Mouse (Mus musculus) stomach, embryonic 14.5 days (tissue): Measurements from ENCODE around the gene Zdhhc7. TPM values are rescaled to one million over a fixed set of nuclear protein-coding genes. Genes with fewer than 3 reads are reported as not detected.

Experiments
- ATAC-seq: fragments of 200-750 bp; cut with Nextera tagmentation; 2 replicates; pipeline ENCODE4 v1.8.0; 2017; ENCODE audit warnings: low read depth, moderate TSS enrichment; ENCODE audit not compliant: insufficient number of reproducible peaks, insufficient read depth, low FRiP score
- H3K27ac ChIP-seq: fragments of 300-500 bp; sonication (generic); 2 replicates; pipeline ENCODE4 v1.5.1; 2014; ENCODE audit warnings: mild to moderate bottlenecking, low read length, moderate library complexity, mixed read lengths
- H3K27me3 ChIP-seq: fragments of 300-500 bp; sonication (generic); 2 replicates; pipeline ENCODE4 v1.6.1; 2014; ENCODE audit warnings: low read length, control low read depth, mixed read lengths; ENCODE audit not compliant: control insufficient read depth, insufficient read depth
- H3K36me3 ChIP-seq: fragments of 300-500 bp; sonication (generic); 2 replicates; pipeline ENCODE4 v1.6.1; 2014; ENCODE audit warnings: mild to moderate bottlenecking, control low read depth, low read length, moderate library complexity, mixed read lengths; ENCODE audit not compliant: control insufficient read depth, insufficient read depth
- H3K4me1 ChIP-seq: fragments of 300-500 bp; sonication (generic); 2 replicates; pipeline ENCODE4 v1.6.1; 2014; ENCODE audit warnings: low read length, control low read depth, mixed read lengths; ENCODE audit not compliant: control insufficient read depth, insufficient read depth
- H3K4me2 ChIP-seq: fragments of 300-500 bp; sonication (generic); replicated peaks from 2 replicates; pipeline ENCODE4 v1.6.1; 2014; ENCODE audit warnings: low read depth, low read length, control low read depth
- H3K4me3 ChIP-seq: fragments of 300-500 bp; sonication (generic); 2 replicates; pipeline ENCODE4 v1.5.1; 2014; ENCODE audit warnings: low read depth, low read length, control low read depth
- H3K9ac ChIP-seq: fragments of 300-500 bp; sonication (generic); replicated peaks from 2 replicates; pipeline ENCODE4 v1.6.1; 2014; ENCODE audit warnings: low read depth, mild to moderate bottlenecking, control low read depth, low read length, moderate library complexity, mixed read lengths
- H3K9me3 ChIP-seq: fragments of 300-500 bp; sonication (generic); 2 replicates; pipeline ENCODE4 v1.6.1; 2016; ENCODE audit warnings: low read depth, low read length, control low read depth; ENCODE audit not compliant: control insufficient read depth
- WGBS: fragments of 180-500 bp; shearing (Covaris S2); extraction: QIAGEN DNeasy Blood & Tissue Kit; methylation state at CpG from one replicate; pipeline ENCODE4 v1.1.7; 2014; 5-methylcytosine and 5-hydroxymethylcytosine counted together
- polyA plus RNA-seq: library from polyadenylated mRNA; unstranded; fragments of >200 nt; fragmentation: Nextera tagmentation; extraction: Ambion mirVana; gene quantifications from 2 replicates; pipeline ENCODE4 v1.2.1, GENCODE M21; 2014

Gene Zdhhc7
- polyA plus RNA-seq, 1 experiment from 2014 or later = 28.9 TPM

- no peaks in the 10 kb centered on the region for H3K9me3 ChIP-seq
- H3K4me1 ChIP-seq = 0 out of 2 replicates have a peak, but pooled peaks cover 8% of the 10 kb centered on the region
- no peaks in the 10 kb centered on the region for H3K27me3 ChIP-seq
- no peaks in the 10 kb centered on the region; the same call in 1 of the 2 replicates for H3K36me3 ChIP-seq
- 54% methylated on average over 5 of the region's 5 CpGs for WGBS
- H3K27ac ChIP-seq = no peak overlapping the region
- no peak for ATAC-seq
- H3K4me3 ChIP-seq = no peak overlapping the region
- H3K4me2 ChIP-seq = no peak overlapping the region
- no peak overlapping the region for H3K9ac ChIP-seq
Observed at GRCm38 (mm10) chr8:120045471-120045870, 55.8 kb downstream of the Zdhhc7 start.

GRCm38 (mm10) chr8:120044907-120045306 lies 56.4 kb downstream of the Zdhhc7 start:
- Histone ChIP-seq H3K4me3 (no peak overlapping the region), H3K9me3 (no peaks in the 10 kb centered on the region), H3K36me3 (no peaks in the 10 kb centered on the region; the same call in 1 of the 2 replicates), H3K27ac (no peak overlapping the region), H3K27me3 (no peaks in the 10 kb centered on the region), H3K4me2 (no peak overlapping the region), H3K4me1 (0 out of 2 replicates have a peak, but pooled peaks cover 8% of the 10 kb centered on the region), H3K9ac (no peak overlapping the region)
- ATAC-seq = no peak
- WGBS = 97% methylated on average over 8 of the region's 8 CpGs

GRCm38 (mm10) chr8:120042542-120043312 lies 58.6 kb downstream of the Zdhhc7 start:
- WGBS = 60% methylated on average over 10 of the region's 10 CpGs
- Histone ChIP-seq H3K36me3 (peaks cover 3% of the 10 kb centered on the region; the same call in 1 of the 2 replicates), H3K27me3 (no peaks in the 10 kb centered on the region), H3K9me3 (no peaks in the 10 kb centered on the region), H3K4me3 (no peak overlapping the region), H3K27ac (no peak overlapping the region), H3K4me1 (0 out of 2 replicates have a peak, but pooled peaks cover 8% of the 10 kb centered on the region), H3K4me2 (no peak overlapping the region), H3K9ac (no peak overlapping the region)
- no peak for ATAC-seq

DNA sequence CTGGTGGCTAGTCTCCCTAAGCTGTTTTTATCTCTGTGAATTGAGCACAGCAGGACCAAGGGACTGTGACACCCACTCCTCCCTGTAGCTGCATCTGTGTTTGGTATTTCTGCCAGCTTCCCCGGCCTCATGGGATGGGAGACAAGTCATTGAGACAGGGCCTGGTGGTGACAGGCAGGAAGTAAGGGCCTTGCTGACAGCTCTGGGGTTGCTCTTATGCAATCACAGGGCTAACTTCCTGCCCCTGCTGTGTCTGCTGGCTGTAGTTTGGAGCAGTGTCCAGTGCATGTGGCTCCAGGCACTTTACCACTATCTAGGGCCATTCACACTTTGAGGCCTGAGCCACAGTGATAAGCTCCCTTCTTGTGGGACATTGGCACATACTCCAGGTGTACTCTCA lies 60.4 kb downstream of the Zdhhc7 start:
- no peak overlapping the region for H3K27ac ChIP-seq
- H3K4me1 ChIP-seq = no peaks in the 10 kb centered on the region
- H3K36me3 ChIP-seq = peaks cover 3% of the 10 kb centered on the region; the same call in 1 of the 2 replicates
- H3K4me3 ChIP-seq = no peak overlapping the region
- H3K4me2 ChIP-seq = no peak overlapping the region
- H3K9ac ChIP-seq = no peak overlapping the region
- ATAC-seq = no peak
- H3K27me3 ChIP-seq = no peaks in the 10 kb centered on the region
- WGBS = 54% methylated on average over 1 of the region's 1 CpGs
- no peaks in the 10 kb centered on the region for H3K9me3 ChIP-seq

GRCm38 (mm10) chr8:120039313-120039919 lies 61.9 kb downstream of the Zdhhc7 start:
- Histone ChIP-seq H3K4me1 (0 out of 2 replicates have a peak, but pooled peaks cover under 1% of the 10 kb centered on the region), H3K4me3 (no peak overlapping the region), H3K36me3 (peaks cover 3% of the 10 kb centered on the region; the same call in 1 of the 2 replicates), H3K27ac (no peak overlapping the region), H3K9me3 (no peaks in the 10 kb centered on the region), H3K27me3 (no peaks in the 10 kb centered on the region), H3K9ac (no peak overlapping the region), H3K4me2 (no peak overlapping the region)
- 74% methylated on average over 11 of the region's 11 CpGs for WGBS
- ATAC-seq = no peak

- no peak for ATAC-seq
- Histone ChIP-seq H3K4me1 (0 out of 2 replicates have a peak, but pooled peaks cover 3% of the 10 kb centered on the region), H3K27me3 (no peaks in the 10 kb centered on the region), H3K9me3 (no peaks in the 10 kb centered on the region), H3K9ac (no peak overlapping the region), H3K4me3 (no peak overlapping the region), H3K4me2 (no peak overlapping the region), H3K36me3 (peaks cover 3% of the 10 kb centered on the region), H3K27ac (no peak overlapping the region)
- 90% methylated on average over 12 of the region's 12 CpGs for WGBS
Observed at GRCm38 (mm10) chr8:120038741-120039140, 62.5 kb downstream of the Zdhhc7 start.

DNA sequence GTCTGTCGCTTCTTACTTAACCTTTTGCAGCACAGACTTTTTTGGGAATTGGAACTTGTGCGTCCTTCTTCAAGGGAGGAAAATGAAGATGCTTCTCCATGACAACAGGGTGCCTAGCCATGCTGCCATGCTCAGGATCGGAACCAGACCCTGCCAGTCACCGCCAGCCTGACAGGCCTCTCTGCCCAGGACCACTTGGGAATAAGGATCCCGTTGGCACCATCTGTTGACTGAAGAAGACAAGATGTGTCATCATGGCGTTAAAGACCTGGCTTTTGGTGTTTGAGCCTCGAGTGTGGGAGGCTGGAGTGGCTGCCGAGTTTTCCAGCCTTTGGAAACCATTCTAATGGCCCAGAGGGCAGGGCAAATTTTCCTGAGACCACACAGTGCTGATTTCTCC lies 63.7 kb downstream of the Zdhhc7 start:
- H3K27me3 ChIP-seq = no peaks in the 10 kb centered on the region
- no peaks in the 10 kb centered on the region for H3K9me3 ChIP-seq
- 85% methylated on average over 8 of the region's 8 CpGs for WGBS
- H3K4me3 ChIP-seq = no peak overlapping the region
- peaks cover 3% of the 10 kb centered on the region for H3K36me3 ChIP-seq
- ATAC-seq = no peak
- H3K4me2 ChIP-seq = no peak overlapping the region
- H3K9ac ChIP-seq = no peak overlapping the region
- H3K27ac ChIP-seq = no peak overlapping the region
- 0 out of 2 replicates have a peak, but pooled peaks cover 3% of the 10 kb centered on the region for H3K4me1 ChIP-seq

- Histone ChIP-seq H3K9ac (no peak overlapping the region), H3K27ac (no peak overlapping the region), H3K4me1 (0 out of 2 replicates have a peak, but pooled peaks cover 3% of the 10 kb centered on the region), H3K27me3 (no peaks in the 10 kb centered on the region), H3K36me3 (peaks cover 3% of the 10 kb centered on the region), H3K9me3 (no peaks in the 10 kb centered on the region), H3K4me3 (no peak overlapping the region), H3K4me2 (no peak overlapping the region)
- ATAC-seq = no peak
- WGBS = 79% methylated on average over 15 of the region's 15 CpGs
Observed at GRCm38 (mm10) chr8:120037199-120037598, 64.1 kb downstream of the Zdhhc7 start.
